Mouse (Mus musculus) lung, embryonic 16.5 days (tissue): ENCODE data around the gene Ntm. TPM values are rescaled to one million over a fixed set of nuclear protein-coding genes. Genes with fewer than 3 reads are reported as not detected.

Experiments used
- ATAC-seq: fragments of 200-750 bp; cut with Nextera tagmentation; 2 replicates; pipeline ENCODE4 v1.8.0; 2017; ENCODE audit warnings: low read depth, mild to moderate bottlenecking, moderate library complexity
- H3K27ac ChIP-seq: fragments of 300-500 bp; sonication (generic); 2 replicates; pipeline ENCODE4 v1.5.1; 2014; ENCODE audit warnings: mild to moderate bottlenecking, control low read depth, low read length
- H3K27me3 ChIP-seq: fragments of 300-500 bp; sonication (generic); 2 replicates; pipeline ENCODE4 v1.6.1; 2014; ENCODE audit warnings: low read depth, low read length, mixed read lengths; ENCODE audit not compliant: control insufficient read depth, insufficient read depth
- H3K36me3 ChIP-seq: fragments of 300-500 bp; sonication (generic); 2 replicates; pipeline ENCODE4 v1.6.1; 2014; ENCODE audit warnings: low read length; ENCODE audit not compliant: control insufficient read depth, insufficient read depth
- H3K4me1 ChIP-seq: fragments of 300-500 bp; sonication (generic); replicated peaks from 2 replicates; pipeline ENCODE4 v1.6.1; 2014; ENCODE audit warnings: low read length, mixed read lengths; ENCODE audit not compliant: control insufficient read depth, insufficient read depth
- H3K4me2 ChIP-seq: fragments of 300-500 bp; sonication (generic); 2 replicates; pipeline ENCODE4 v1.6.1; 2014; ENCODE audit warnings: low read depth, low read length, control low read depth
- H3K4me3 ChIP-seq: fragments of 300-500 bp; sonication (generic); 2 replicates; pipeline ENCODE4 v1.5.1; 2014; ENCODE audit warnings: mild to moderate bottlenecking, low read length, control low read depth
- H3K9ac ChIP-seq: fragments of 300-500 bp; sonication (generic); 2 replicates; pipeline ENCODE4 v1.6.1; 2014; ENCODE audit warnings: low read length, control low read depth
- H3K9me3 ChIP-seq: fragments of 300-500 bp; sonication (generic); 2 replicates; pipeline ENCODE4 v1.6.1; 2016; ENCODE audit warnings: low read length; ENCODE audit not compliant: control insufficient read depth
- WGBS: fragments of 180-500 bp; shearing (Covaris S2); extraction: QIAGEN DNeasy Blood & Tissue Kit; methylation state at CpG from one replicate; pipeline ENCODE4 v1.1.7; 2014; 5-methylcytosine and 5-hydroxymethylcytosine counted together
- polyA plus RNA-seq: library from polyadenylated mRNA; unstranded; fragments of >200 nt; fragmentation: Nextera tagmentation; extraction: Ambion mirVana; gene quantifications from 2 replicates; pipeline ENCODE4 v1.2.1, GENCODE M21; 2015

Ntm gene
- polyA plus RNA-seq, 1 experiment from 2014 or later: 16.3 TPM

DNA sequence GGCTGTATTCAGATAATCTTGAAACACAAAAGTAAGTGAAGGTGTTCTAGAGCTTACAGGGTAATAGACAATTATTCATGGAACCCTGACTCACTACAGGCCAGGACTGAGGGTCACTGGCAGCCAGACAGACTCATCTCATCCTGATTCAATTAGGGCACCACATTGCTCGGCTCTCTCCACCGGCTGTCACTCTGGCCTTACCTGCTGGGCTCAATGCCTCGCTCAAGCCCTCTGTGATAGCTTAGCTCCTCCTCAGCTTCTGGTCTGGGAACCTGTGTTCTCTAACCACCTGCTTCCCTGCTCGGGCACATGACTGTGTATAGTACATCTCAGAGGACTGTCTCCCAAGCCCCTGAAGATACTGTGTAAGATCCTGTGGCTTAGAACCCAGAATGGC, 139.2 kb downstream of the Ntm start:
- ATAC-seq: no peak
- no peak overlapping the region for H3K4me3 ChIP-seq
- 69% methylated on average over 4 of the region's 4 CpGs for WGBS

DNA sequence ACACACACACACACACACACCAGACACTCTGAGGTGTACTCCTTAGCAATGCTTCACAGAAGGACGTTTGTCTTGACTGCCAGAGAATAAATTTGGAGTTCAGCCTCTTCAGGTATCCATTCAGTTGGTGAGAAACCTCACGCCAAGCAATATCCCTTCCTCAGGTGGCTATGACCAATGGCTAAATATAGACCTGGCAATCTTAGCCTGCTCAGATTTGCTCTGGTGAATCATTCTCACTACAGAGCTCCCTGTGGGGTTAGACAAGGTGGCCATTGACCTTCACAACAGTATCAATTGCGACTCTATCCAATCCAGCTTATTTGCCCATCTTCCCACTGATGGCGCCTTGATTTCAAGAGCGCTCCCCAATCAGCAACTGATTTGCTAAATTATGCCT, 150.3 kb downstream of the Ntm start:
- Histone ChIP-seq H3K4me3 (no peak overlapping the region), H3K27me3 (no peaks in the 10 kb centered on the region), H3K36me3 (no peaks in the 10 kb centered on the region), H3K4me1 (no peaks in the 10 kb centered on the region), H3K9me3 (no peaks in the 10 kb centered on the region), H3K9ac (no peak overlapping the region), H3K27ac (no peak overlapping the region), H3K4me2 (no peak overlapping the region)
- no peak for ATAC-seq
- WGBS: 73% methylated on average over 5 of the region's 5 CpGs

More for the DNA sequence above, 139.2 kb downstream of the Ntm start:
- Histone ChIP-seq H3K27me3 (no peaks in the 10 kb centered on the region), H3K4me1 (no peaks in the 10 kb centered on the region), H3K9me3 (no peaks in the 10 kb centered on the region), H3K4me2 (no peak overlapping the region), H3K27ac (no peak overlapping the region), H3K9ac (no peak overlapping the region), H3K36me3 (no peaks in the 10 kb centered on the region)

GRCm38 (mm10) chr9:29806790-29807189, 156.2 kb downstream of the Ntm start:
- ATAC-seq: no peak
- no peaks in the 10 kb centered on the region for H3K27me3 ChIP-seq
- H3K9ac ChIP-seq: no peak overlapping the region
- H3K4me1 ChIP-seq: no peaks in the 10 kb centered on the region
- no peak overlapping the region for H3K4me3 ChIP-seq
- H3K36me3 ChIP-seq: no peaks in the 10 kb centered on the region
- H3K27ac ChIP-seq: no peak overlapping the region
- no peak overlapping the region for H3K4me2 ChIP-seq
- no peaks in the 10 kb centered on the region for H3K9me3 ChIP-seq
- 53% methylated on average over 3 of the region's 3 CpGs for WGBS

DNA sequence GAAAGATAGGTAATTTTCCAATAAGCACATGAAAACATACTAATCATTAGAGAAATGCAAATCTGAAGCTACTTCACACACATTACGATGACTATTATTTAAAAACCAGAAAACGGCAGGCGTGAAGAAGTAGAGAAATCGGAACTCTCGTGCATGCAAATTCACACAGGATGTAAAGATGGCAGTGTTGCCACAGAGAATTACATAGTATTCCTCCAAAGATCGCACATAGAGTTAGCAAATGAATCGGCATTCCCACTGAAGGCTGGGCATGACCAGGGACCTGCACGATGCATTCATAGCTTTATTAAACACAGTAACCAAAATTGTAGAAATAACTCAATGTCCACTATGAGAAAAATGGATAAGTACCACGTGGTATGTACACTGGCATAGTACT, 158.5 kb downstream of the Ntm start:
- no peaks in the 10 kb centered on the region for H3K4me1 ChIP-seq
- WGBS: 89% methylated on average over 9 of the region's 9 CpGs
- no peak for ATAC-seq
- H3K36me3 ChIP-seq: no peaks in the 10 kb centered on the region
- no peak overlapping the region for H3K4me2 ChIP-seq
- no peak overlapping the region for H3K4me3 ChIP-seq
- H3K9me3 ChIP-seq: no peaks in the 10 kb centered on the region
- no peak overlapping the region for H3K27ac ChIP-seq
- H3K27me3 ChIP-seq: no peaks in the 10 kb centered on the region
- H3K9ac ChIP-seq: no peak overlapping the region

DNA sequence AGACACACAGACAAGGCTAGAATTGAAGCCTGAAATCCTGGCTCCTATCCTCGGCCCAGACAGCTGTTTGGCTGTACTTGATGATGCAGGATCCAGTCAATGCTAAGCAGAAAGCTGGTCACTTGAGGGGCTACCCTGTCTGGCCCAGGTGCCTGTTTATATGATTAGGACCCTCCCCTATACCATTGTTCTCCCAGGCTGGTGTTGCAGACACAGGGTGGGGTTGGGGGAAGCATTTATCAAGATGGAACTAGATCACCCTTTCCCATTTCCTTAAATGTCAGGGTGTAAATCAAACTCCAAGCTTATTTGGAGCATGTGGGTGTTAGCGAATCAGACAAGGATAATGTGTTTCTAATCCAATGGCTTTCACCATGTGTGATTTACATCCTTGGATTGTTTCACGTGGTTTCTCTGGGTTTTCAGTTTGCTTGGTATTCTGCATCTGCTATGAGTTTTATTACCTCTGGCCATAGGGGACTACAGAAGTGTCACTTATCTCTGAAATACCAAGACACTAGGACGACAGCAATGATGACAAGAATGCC, 159.1 kb downstream of the Ntm start:
- 48% methylated on average over 4 of the region's 4 CpGs for WGBS
- no peak for ATAC-seq
- H3K27me3 ChIP-seq: no peaks in the 10 kb centered on the region

DNA sequence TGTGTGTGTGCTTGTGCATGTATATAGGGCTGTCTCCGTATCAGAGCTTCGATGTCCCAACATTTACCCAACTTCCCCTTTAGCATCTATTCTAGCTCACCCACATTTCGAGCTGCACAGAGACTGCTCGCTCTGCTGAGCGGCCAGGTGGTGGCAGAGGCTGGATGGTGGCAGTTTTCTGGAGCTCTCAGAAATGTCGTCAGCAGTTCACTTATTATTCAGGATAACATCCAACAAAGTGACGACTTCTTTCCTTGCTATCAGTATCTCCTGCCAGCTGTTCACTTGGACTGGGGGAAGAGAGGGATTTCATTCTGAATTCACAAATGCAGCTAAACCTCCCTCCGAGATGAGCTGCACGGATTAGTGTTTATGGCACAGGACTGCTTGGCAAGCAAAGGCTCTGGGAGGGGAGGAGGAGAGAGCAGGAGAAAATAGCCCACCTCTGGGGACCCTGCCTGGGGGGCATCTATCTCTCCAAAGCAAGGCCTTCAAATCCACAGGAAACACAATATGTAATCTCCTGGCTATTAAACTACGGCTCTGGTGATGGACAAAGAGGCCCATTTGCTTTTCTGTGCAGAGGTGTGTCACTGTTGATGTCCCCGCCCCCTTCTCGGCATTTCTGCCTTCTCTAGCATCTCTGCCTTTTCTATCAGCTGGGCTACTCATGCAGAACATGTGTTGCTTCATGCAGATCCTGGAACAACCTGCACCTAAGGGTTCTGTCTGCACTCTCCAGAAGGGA, 159.8 kb downstream of the Ntm start:
- H3K9me3 ChIP-seq: no peaks in the 10 kb centered on the region
- no peaks in the 10 kb centered on the region for H3K4me1 ChIP-seq
- no peak overlapping the region for H3K4me3 ChIP-seq
- no peak overlapping the region for H3K4me2 ChIP-seq
- H3K27me3 ChIP-seq: no peaks in the 10 kb centered on the region
- WGBS: 47% methylated on average over 12 of the region's 12 CpGs
- H3K36me3 ChIP-seq: no peaks in the 10 kb centered on the region
- H3K9ac ChIP-seq: no peak overlapping the region
- ATAC-seq: no peak
- no peak overlapping the region for H3K27ac ChIP-seq

More for the DNA sequence above, 159.1 kb downstream of the Ntm start:
- Histone ChIP-seq H3K9me3 (no peaks in the 10 kb centered on the region), H3K9ac (no peak overlapping the region), H3K4me1 (no peaks in the 10 kb centered on the region), H3K27ac (no peak overlapping the region), H3K4me2 (no peak overlapping the region), H3K36me3 (no peaks in the 10 kb centered on the region), H3K4me3 (no peak overlapping the region)

DNA sequence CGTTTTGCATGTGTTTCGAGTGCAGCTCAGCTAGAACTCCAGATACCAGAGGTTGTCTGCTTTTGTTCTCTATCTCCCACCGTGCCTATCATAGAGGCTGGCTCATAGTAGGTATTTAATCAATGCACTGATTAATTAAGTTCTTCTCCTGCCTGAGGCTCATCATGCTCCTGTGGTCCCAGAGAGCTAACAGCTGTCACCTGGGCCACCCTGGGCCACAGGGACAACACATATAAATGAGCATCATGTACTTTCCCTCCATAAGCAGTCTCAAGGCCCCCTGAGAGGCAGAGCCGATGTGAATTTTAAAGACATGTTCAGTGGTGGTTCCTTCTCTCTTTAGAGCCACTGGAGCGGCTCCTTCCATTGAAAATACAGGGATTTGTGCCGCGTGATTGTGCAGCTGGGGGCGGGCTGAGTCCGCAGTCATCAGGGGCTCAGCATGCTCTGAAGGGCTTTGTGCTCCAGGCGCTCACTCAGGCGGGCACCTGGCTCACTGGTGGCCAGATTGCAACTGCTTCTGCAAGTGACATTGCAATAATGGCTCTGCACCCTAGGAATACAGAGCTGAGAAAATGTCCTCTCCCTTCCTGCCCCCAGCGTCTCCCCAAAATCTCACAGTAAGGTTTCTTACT, 160.8 kb downstream of the Ntm start:
- no peak for ATAC-seq
- Histone ChIP-seq H3K27ac (no peak overlapping the region), H3K4me3 (no peak overlapping the region), H3K9ac (no peak overlapping the region), H3K27me3 (no peaks in the 10 kb centered on the region), H3K4me2 (no peak overlapping the region), H3K4me1 (no peaks in the 10 kb centered on the region), H3K9me3 (no peaks in the 10 kb centered on the region), H3K36me3 (no peaks in the 10 kb centered on the region)
- WGBS: 51% methylated on average over 12 of the region's 12 CpGs

DNA sequence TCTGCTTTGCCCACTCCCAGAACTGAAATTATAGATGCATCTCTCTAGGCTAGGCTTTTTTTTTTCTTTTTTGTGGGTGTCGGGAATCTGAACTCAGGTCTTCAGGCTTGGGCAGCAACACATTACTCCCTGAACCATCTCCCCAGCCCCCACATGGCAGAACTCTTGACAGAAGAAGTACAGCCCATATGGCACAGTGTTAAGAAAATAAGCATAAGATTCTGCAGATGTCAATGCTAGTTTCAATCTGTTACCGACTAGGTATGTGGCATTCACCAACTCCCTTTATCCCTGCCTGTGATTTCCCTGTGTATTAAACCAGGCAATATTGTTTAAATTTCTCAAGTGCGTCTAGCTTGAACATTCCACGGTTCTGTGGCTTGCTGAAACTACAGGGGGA, 166.7 kb downstream of the Ntm start:
- H3K9me3 ChIP-seq: no peaks in the 10 kb centered on the region
- ATAC-seq: no peak
- 49% methylated on average over 4 of the region's 4 CpGs for WGBS
- no peak overlapping the region for H3K9ac ChIP-seq
- no peaks in the 10 kb centered on the region for H3K27me3 ChIP-seq
- H3K4me2 ChIP-seq: no peak overlapping the region
- H3K4me3 ChIP-seq: no peak overlapping the region
- no peaks in the 10 kb centered on the region for H3K4me1 ChIP-seq
- H3K27ac ChIP-seq: no peak overlapping the region
- no peaks in the 10 kb centered on the region for H3K36me3 ChIP-seq

DNA sequence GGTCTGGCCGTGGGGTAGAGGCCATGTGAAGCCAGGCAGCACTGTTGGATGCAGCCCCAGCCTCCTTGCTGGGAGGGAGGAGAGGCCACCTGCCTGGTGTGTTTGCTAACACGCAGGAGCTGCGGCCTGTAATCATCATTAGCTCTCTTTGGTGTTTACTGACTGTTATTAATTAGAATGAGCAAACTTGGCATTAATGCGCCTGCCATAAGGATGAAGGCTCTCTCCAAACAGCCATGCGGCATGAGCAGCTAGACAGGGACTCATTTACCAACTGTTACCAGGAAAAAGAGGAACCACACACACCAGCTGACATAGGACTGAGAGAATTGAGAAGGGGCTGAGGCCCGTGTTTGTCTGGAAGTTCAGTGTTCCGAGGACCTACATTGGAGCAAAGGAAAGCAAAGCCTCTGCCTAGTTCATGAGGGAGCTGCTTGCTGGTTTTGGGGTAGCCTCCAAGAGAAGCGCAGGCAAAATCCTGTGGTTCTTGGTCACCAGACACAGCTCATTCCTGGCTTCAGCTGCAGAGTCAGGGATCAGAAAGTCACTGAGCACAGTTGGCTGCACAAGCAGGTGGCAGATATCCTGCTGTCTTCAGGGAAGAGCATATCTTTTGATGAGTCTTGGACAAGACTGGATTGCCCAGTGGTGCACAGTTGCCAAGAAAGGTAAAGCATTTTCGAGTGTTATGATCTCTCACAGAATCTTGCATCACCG, 171.6 kb downstream of the Ntm start:
- 63% methylated on average over 10 of the region's 10 CpGs for WGBS
- Histone ChIP-seq H3K27me3 (no peaks in the 10 kb centered on the region), H3K27ac (no peak overlapping the region), H3K4me1 (no peaks in the 10 kb centered on the region), H3K9me3 (no peaks in the 10 kb centered on the region), H3K4me3 (no peak overlapping the region), H3K9ac (no peak overlapping the region), H3K4me2 (no peak overlapping the region), H3K36me3 (no peaks in the 10 kb centered on the region)
- no peak for ATAC-seq
